Mouse (Mus musculus): ENCODE data around the gene Ttbk1.

DNA sequence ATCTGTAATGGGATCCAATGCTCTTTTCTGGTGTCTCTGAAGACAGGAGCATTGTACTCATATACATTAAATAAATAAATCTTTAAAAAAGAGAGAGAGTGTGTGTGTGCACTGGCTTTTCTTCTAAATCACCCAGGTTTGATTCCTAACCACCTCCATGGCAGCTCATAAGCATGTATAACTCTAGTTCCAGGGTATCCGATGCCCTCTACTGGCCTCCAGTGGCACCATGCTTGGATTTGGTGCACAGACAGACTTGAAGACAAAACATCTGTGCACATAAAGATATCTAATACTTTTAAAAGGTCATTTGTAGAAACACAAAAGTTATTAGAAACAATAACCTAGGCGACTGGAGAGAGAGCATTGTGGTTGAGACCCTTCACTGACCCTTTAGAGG, 94.5 kb downstream of the Ttbk1 start:
- TF ChIP-seq TAL1 (IDR thresholded peaks at IDR 0.05; ENCODE audit: low read length): no peak
- TF ChIP-seq GATA1 (IDR thresholded peaks at IDR 0.05; ENCODE audit: low read length): no peak
